Mouse (Mus musculus): ENCODE data around the gene Hist1h2bc. TPM values are rescaled to one million over a fixed set of nuclear protein-coding genes. Genes with fewer than 3 reads are reported as not detected.
A peak's percentile ranks its signal among the peaks of the same experiment; 100 is the strongest.

Hist1h2bc gene
- total RNA-seq, 2 experiments from 2014 or later = 48.8 to 56.9 TPM

DNA sequence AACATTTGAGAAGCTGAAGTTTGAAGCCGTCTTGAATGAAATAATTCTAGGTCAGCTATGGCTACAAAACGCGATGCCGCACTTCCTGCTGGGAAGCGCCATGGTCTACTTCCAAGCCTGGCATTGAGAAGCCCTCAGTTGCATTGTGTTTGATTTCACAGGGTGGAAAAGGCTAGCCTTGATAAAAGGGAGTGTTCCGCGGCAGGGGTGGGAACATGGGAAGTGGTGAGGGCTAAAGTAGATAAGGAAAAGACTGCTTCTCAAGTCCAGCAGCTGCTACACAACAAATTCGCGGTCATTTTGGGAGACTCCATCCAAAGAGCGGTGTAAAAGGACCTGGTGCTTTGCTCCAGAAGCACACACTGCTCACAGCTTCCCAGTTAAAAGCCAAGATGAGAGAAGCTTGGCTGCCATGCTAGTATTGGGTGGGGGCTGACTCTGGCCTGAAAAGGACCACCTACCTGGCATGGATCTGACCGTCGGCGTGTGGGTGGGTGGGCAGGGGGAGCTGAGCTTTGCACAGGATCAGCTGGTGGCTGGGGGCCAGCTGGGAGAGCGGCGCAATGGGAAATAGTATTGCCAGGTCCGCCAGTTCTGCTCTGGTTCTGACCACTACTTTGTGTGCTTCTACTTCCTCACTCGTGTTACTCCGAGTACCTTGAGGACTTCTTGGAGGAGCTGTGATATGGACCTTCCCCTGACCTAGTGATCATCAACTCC, 44.6 kb downstream of the Hist1h2bc start:
- DNase-seq = no peak
- intact Hi-C loops (cut with DNase I) = no loop called here

DNA sequence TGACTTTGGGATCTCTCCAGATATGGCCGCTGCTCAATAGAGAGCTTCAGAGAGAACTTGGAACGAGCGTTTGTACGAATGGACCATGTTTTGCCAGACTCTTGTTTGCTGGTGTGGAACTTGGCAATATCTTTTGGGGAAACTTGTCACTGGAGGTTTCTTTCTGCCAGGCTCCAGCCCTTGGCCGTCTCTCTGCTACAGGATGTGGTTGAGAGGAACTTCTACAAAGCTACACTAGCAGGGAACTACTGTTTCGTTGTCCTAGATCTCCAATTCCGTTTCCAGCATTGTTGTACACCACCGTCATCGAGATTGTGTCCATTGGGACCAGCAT, 45.2 kb downstream of the Hist1h2bc start:
- intact Hi-C loops (cut with DNase I) = no loop called here
- no peak for DNase-seq

DNA sequence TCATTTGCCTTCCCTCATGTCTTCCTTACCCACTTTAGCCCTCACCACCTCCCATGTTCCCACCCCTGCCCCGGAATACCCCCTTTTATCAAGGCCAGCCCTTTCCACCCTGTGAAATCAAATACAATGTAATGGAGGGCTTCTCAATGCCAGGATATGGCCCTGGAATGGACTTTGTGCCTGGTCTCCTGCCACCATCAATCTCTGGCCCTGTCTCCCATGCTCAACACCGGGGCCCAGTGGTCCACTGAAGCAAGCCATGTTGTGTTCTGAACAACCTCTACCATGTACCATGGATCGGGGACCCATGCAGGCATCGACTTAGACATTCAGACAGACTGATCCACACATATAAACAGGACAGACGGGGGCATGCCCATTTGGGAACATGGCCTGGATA, 45.7 kb downstream of the Hist1h2bc start:
- DNase-seq = no peak
- intact Hi-C loops (cut with DNase I) = loop anchor here (10.0 kb wide), 1 partner anchor 45 kb away; the partner anchor contains the start of genes Hist1h2ac and Hist1h2bc

DNA sequence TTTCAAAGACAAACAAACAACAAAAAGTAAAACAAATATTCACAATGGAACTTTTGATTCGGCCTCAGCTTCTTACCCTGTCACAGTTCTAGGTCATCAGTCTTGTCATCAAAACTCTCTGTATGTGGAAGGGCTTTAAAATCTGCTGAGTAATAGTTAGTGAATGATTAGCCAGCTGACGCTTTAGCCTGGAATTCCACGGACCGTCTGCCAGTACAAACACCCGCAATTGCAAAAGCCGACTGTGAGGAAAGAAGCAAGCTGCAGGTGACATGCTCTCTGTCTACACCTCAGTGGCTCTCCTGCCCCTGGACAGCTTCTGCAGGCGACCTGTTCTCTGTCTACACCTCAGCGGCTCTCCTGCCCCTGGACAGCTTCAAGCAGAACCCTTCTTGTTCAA, 46.5 kb downstream of the Hist1h2bc start:
- peak in 1 of 2 experiments; percentile 41 for DNase-seq
- intact Hi-C loops (cut with DNase I) = loop anchor here (10.0 kb wide), 1 partner anchor 46 kb away; the partner anchor contains the start of genes Hist1h2ac and Hist1h2bc

DNA sequence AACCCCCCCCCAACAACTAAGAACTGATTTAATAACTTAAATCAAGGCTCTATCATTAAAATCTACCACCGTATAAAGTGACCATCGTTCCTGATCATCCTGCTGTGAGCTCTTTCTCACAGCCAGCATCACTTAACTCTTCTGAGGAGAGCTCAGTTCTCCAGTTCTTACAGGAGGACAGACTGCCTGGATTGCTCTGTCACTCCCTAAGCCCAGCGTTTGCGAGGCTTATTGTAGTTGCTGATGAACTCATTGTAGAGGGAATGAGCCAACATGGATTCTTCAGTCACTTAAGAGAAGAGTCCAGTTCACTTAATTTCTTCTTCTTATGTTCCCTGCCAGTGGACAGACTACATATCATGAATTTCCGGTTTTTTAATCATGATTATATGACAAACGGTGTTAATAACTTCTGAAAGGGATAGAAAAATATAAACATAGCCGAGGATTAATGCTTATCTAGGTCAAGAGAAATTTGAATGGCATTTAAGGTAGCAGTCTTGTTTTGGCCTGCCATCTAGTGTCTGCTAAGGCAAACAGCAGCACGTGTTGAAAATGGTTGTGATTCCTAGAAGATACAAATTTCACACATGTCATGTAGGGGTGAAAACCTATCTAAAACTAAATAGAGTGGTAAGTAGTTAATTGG, 48.3 kb downstream of the Hist1h2bc start:
- intact Hi-C loops (cut with DNase I) = loop anchor here (1.0 to 10.0 kb wide), 2 partner anchors 31 to 47 kb away; partner anchors contain the start of genes Hist1h2ac and Hist1h2bc
- DNase-seq = peak in 1 of 2 experiments; percentile 50

DNA sequence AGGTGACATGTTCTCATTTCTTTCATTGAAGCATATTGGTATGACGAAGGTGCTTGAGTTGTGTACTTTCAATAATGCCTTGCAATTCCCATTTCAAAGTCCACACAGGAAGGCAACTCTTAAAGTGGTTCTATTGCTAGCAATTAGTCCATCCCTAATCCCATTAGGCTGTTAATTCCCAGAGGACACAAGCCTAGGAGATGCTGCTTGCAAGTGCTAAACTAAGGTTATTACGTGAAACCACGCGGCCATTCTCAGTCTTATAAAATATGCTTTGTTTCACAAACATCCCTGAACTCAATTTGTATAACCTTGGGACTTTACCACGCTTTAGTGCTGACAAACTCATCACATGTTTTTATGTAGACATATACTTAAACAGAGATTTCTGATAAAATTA, 53.1 kb downstream of the Hist1h2bc start:
- intact Hi-C loops (cut with DNase I) = loop anchor here (5.0 to 10.0 kb wide), 2 partner anchors 52 to 155 kb away; partner anchors contain the start of genes Hist1h2ac, Hist1h2bc and Hist1h4d

DNA sequence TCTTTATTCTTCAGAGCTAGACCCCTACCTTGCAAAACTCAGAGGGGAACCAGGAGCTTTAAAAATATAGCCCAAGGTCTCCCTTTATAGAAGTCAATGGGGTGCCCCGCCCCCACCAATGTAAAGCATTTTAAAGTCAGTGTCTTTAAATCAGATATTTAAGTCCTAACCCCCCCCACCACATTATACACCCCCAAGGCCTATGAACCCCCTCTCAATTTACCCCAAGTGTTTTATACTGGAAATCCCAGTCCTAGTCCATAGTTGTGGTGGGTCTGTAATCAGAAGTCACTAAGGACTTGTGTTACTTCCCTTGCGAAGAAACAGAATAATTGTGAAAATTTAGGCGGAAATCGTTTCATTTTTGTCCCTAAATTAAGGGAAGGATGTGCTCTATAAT, 54.0 kb downstream of the Hist1h2bc start:
- intact Hi-C loops (cut with DNase I) = loop anchor here (2.0 to 10.0 kb wide), 3 partner anchors 53 to 156 kb away; partner anchors contain the start of genes Hist1h1e, Hist1h2ac, Hist1h2bc and Hist1h4d
- no peak for DNase-seq

More for the DNA sequence above, 53.1 kb downstream of the Hist1h2bc start:
- DNase-seq = no peak

DNA sequence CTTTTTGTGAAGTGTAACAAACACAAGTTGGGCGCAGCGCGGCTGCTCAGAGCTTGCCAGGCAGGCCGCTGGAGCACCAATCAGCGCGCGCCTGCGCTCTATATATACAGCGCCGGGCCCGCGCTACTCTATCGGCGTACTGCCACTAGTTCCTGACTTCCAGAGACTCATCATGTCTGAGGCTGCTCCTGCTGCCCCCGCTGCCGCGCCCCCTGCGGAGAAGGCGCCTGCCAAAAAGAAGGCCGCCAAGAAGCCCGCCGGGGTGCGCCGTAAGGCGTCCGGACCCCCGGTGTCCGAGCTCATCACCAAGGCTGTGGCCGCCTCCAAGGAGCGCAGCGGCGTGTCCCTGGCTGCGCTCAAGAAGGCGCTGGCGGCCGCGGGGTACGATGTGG, 54.7 kb downstream of the Hist1h2bc start, which contains the start of gene Hist1h1c:
Gene Hist1h1c (plus strand): TSS at position 132 of the 392 bp plus-strand sequence.
- DNase-seq = peak; percentile 91 to 95
- intact Hi-C loops (cut with DNase I) = loop anchor here (2.0 to 10.0 kb wide), 3 partner anchors 54 to 156 kb away; partner anchors contain the start of genes Hist1h1e, Hist1h2ac, Hist1h2bc and Hist1h4d

DNA sequence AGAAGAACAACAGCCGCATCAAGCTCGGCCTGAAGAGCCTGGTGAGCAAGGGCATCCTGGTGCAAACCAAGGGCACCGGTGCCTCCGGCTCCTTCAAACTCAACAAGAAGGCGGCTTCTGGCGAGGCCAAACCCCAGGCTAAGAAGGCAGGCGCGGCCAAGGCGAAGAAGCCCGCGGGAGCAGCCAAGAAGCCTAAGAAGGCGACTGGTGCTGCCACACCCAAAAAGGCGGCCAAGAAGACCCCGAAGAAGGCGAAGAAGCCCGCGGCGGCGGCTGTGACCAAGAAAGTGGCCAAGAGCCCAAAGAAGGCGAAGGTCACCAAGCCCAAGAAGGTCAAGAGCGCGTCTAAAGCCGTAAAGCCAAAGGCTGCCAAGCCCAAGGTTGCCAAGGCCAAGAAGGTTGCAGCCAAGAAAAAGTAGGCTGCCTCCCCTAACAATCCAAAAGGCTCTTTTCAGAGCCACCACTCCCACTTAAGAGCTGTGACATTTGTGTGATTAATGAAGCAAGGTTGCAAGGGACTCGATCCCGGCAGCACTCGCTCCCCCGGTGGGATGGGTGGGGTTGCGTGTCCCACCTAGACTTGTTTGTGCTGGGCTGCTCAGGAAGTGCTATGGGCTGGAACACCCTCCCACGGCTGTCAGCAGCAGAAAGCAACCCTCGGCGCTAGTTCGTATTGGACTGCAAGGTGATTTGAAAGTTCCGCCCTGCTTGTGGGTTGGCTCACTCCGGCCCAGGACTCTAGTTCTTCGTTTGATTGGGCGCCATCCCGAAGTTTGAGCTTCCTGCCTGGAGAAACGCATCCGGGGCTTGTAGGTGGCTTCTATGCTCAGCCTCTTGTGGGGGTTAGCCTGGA, 55.3 kb downstream of the Hist1h2bc start:
- peak; percentile 89 for DNase-seq
- intact Hi-C loops (cut with DNase I) = loop anchor here (2.0 to 10.0 kb wide), 3 partner anchors 54 to 157 kb away; partner anchors contain the start of genes Hist1h1e, Hist1h2ac, Hist1h2bc and Hist1h4d

DNA sequence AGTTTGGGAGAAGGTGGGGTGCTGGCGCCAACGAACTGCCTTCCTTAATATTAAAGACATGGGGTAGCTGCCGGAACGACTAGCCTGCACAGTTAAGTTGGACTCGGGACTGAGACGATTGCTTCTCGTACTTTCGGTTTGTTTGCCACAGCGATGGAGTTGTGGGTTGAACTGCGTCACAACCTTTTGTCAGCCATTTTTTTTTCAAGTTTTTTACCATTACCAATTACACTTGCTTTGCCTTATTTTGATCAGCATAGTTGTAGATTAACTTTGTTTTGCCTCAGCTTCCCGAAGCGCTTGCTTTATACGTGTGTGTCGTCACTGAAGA, 55.9 kb downstream of the Hist1h2bc start:
- intact Hi-C loops (cut with DNase I) = loop anchor here (2.0 to 10.0 kb wide), 3 partner anchors 55 to 158 kb away; partner anchors contain the start of genes Hist1h1e, Hist1h2ac, Hist1h2bc and Hist1h4d

DNA sequence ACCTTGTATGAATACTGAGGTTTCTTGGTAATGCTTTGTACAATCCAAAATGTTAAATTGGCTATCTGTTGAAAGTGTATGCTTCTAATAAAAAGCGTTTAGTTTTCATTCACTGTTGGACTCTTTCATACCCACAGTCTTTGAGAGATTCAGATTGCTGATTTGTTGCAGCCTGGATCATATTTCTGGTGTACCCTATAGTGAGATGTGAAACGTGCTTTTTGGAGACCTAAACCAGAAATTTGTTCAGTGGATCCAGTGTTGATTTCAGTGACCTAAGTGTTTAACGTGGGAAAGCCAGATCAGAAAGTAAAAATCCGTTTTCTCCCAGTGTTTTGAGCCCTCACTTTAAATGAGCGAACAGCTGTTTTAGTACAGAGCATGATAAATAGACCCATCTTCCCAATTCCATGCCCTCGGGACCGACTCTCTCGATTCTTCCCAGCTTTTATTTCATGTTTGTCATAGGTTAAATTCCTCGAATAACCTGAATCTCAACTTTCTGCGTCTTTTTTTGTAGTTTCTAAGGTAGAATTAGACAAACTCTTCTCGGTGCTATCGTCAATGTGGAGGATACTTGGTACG, 56.3 kb downstream of the Hist1h2bc start:
- intact Hi-C loops (cut with DNase I) = no loop called here
- DNase-seq = no peak

More for the DNA sequence above, 55.9 kb downstream of the Hist1h2bc start:
- no peak for DNase-seq

DNA sequence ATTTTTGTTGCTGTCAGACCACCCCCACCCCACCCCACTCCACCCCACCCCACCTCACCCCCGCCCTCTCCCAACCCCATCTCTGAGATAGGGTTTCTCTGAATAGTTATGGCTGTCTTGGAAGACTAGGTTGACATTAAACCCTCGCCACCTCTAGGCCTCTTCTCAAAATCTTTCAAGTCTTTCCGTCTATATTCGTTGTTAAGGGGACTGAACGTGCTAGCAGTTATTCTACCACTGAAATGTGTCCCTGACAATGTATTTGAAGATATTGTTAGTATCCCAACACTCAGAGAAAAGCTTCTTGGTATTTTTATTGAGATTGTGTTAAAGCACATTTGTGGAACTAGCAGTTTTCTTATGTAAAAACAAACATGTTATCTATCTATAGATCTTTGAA, 56.9 kb downstream of the Hist1h2bc start:
- intact Hi-C loops (cut with DNase I) = no loop called here
- DNase-seq = no peak

DNA sequence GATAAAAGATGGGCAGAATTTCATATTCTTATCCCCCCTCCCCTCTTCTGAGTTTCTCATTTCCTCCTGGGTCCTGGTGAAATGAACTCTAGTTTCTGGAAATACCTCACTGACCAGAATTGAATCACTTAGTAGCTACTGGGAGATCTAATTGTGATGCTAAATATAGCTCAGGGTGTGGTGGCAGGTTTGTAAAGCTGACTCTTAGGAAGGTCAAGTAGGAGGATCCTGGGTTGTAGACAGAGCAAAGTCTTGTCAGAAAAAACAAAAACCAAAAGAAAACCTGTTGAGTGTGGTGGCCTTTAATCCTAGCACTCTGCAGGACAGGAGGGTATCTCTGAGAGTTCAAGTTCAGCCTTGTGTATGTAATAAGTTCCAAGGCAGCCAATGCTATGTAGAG, 58.0 kb downstream of the Hist1h2bc start:
- intact Hi-C loops (cut with DNase I) = no loop called here
- no peak for DNase-seq

Small RNA genes within 50 kb of the gene (microRNA-seq; reads per million reads assigned to microRNA genes)
- 0 reads per million in 2 experiments for gene Gm44350

Other genes starting within 250 kb of the Hist1h2bc start
- not detected for gene Btn1a1, start 218.3 kb upstream of the Hist1h2bc start, total RNA-seq (2021)
- gene Btn2a2, start 195.3 kb upstream of the Hist1h2bc start, total RNA-seq (2021) = not detected
- 100 to 1,000 TPM; 465 to 538 TPM for gene Hist1h4h, start 153.1 kb upstream of the Hist1h2bc start, total RNA-seq (2021)
- gene Hist1h2af, start 150.3 kb upstream of the Hist1h2bc start, total RNA-seq (2021) = 100 to 1,000 TPM in 1 of 2 experiments, 10 to 100 TPM in 1; 49.0 to 131 TPM
- 10 to 100 TPM; 13.1 to 34.3 TPM for gene Hist1h3g, start 148.8 kb upstream of the Hist1h2bc start, total RNA-seq (2021)
- 1 to 10 TPM; 3.7 to 7.4 TPM for gene Hist1h2bh, start 140.8 kb upstream of the Hist1h2bc start, total RNA-seq (2021)
- gene Hist1h3f, start 140.1 kb upstream of the Hist1h2bc start, total RNA-seq (2021) = 10 to 100 TPM; 21.6 to 40.3 TPM
- 100 to 1,000 TPM; 106 to 209 TPM for gene Hist1h4f, start 132.6 kb upstream of the Hist1h2bc start, total RNA-seq (2021)
- 10 to 100 TPM in 1 of 2 experiments, 1 to 10 TPM in 1; 5.2 to 11.7 TPM for gene Hist1h1d, start 130.9 kb upstream of the Hist1h2bc start, total RNA-seq (2021)
- gene Hist1h3e, start 121.8 kb upstream of the Hist1h2bc start, total RNA-seq (2021) = 10 to 100 TPM; 49.0 to 79.9 TPM
- gene Hist1h2ae, start 113.0 kb upstream of the Hist1h2bc start, total RNA-seq (2021) = 10 to 100 TPM in 1 of 2 experiments, 1 to 10 TPM in 1; 8.6 to 27.9 TPM
- 100 to 1,000 TPM; 100 to 175 TPM for gene Hist1h2bg, start 112.8 kb upstream of the Hist1h2bc start, total RNA-seq (2021)
- 10 to 100 TPM; 45.4 to 89.0 TPM for gene Hist1h2bf, start 110.0 kb upstream of the Hist1h2bc start, total RNA-seq (2021)
- gene Hist1h2ad, start 109.8 kb upstream of the Hist1h2bc start, total RNA-seq (2021) = 10 to 100 TPM; 15.1 to 24.5 TPM
- gene Hist1h3d, start 108.4 kb upstream of the Hist1h2bc start, total RNA-seq (2021) = 10 to 100 TPM in 1 of 2 experiments, 1 to 10 TPM in 1; 7.8 to 17.6 TPM
- 100 to 1,000 TPM in 1 of 2 experiments, 10 to 100 TPM in 1; 92.0 to 119 TPM for gene Hist1h4d, start 102.6 kb upstream of the Hist1h2bc start, total RNA-seq (2021)
- 10 to 100 TPM; 10.5 to 16.6 TPM for gene Hist1h2be, start 63.1 kb upstream of the Hist1h2bc start, total RNA-seq (2021)
- 10 to 100 TPM; 56.8 to 68.5 TPM for gene Hist1h1e, start 61.6 kb upstream of the Hist1h2bc start, total RNA-seq (2021)
- gene Hist1h2ac, start 251 bp upstream of the Hist1h2bc start, total RNA-seq (2021) = 1 to 10 TPM; 2.0 to 3.7 TPM
- gene Hist1h1t, start 11.6 kb downstream of the Hist1h2bc start, total RNA-seq (2021) = under 1 TPM; 0.31 to 0.32 TPM
- gene Hist1h4c, start 14.3 kb downstream of the Hist1h2bc start, total RNA-seq (2021) = 10 to 100 TPM; 62.9 to 77.3 TPM
- gene Hfe, start 26.7 kb downstream of the Hist1h2bc start, total RNA-seq (2021) = 10 to 100 TPM; 39.5 to 41.3 TPM
- gene Hist1h1c, start 54.6 kb downstream of the Hist1h2bc start, total RNA-seq (2021) = 100 to 1,000 TPM; 200 to 202 TPM
- gene Hist1h3c, start 61.4 kb downstream of the Hist1h2bc start, total RNA-seq (2021) = 10 to 100 TPM; 21.1 to 58.2 TPM
- gene Hist1h2bb, start 62.5 kb downstream of the Hist1h2bc start, total RNA-seq (2021) = 10 to 100 TPM; 26.5 to 61.9 TPM
- gene Hist1h2ab, start 66.9 kb downstream of the Hist1h2bc start, total RNA-seq (2021) = 100 to 1,000 TPM in 1 of 2 experiments, 10 to 100 TPM in 1; 54.2 to 146 TPM
- 100 to 1,000 TPM in 1 of 2 experiments, 10 to 100 TPM in 1; 70.3 to 154 TPM for gene Hist1h3b, start 68.1 kb downstream of the Hist1h2bc start, total RNA-seq (2021)
- 10 to 100 TPM; 44.8 to 83.6 TPM for gene Hist1h4b, start 72.8 kb downstream of the Hist1h2bc start, total RNA-seq (2021)
- 10 to 100 TPM; 33.4 to 91.7 TPM for gene Hist1h4a, start 77.0 kb downstream of the Hist1h2bc start, total RNA-seq (2021)
- 100 to 1,000 TPM in 1 of 2 experiments, 10 to 100 TPM in 1; 55.1 to 114 TPM for gene Hist1h3a, start 78.2 kb downstream of the Hist1h2bc start, total RNA-seq (2021)
- 10 to 100 TPM; 28.9 to 69.7 TPM for gene Hist1h1a, start 79.5 kb downstream of the Hist1h2bc start, total RNA-seq (2021)
- gene Trim38, start 85.7 kb downstream of the Hist1h2bc start, total RNA-seq (2021) = not detected
- gene Slc17a2, start 122.8 kb downstream of the Hist1h2bc start, total RNA-seq (2021) = not detected
- not detected for gene Slc17a3, start 155.2 kb downstream of the Hist1h2bc start, total RNA-seq (2021)
- gene Slc17a1, start 183.6 kb downstream of the Hist1h2bc start, total RNA-seq (2021) = not detected
- not detected for gene Slc17a4, start 230.8 kb downstream of the Hist1h2bc start, total RNA-seq (2021)
- not detected for gene Hist1h2ba, start 250.0 kb downstream of the Hist1h2bc start, total RNA-seq (2021)

Data from heart, postnatal 14 days (tissue).